Mouse (Mus musculus) liver, adult 2 months (tissue): ENCODE data around the gene Ddx51. TPM values are rescaled to one million over a fixed set of nuclear protein-coding genes. Genes with fewer than 3 reads are reported as not detected.

ENCODE experiments used
- DNase-seq: peaks from one replicate; pipeline ENCODE4 v3.0.0-alpha.2; 2011; ENCODE audit warnings: low read depth, low spot score; ENCODE audit errors: extremely low read depth
- H3K27ac ChIP-seq: fragments of 200-500 bp; replicated peaks from 2 replicates; pipeline ENCODE4 v1.5.1; 2012; ENCODE audit warnings: low read depth, mild to moderate bottlenecking, control low read depth, inconsistent platforms, low read length; ENCODE audit not compliant: insufficient read depth
- H3K27me3 ChIP-seq: fragments of 200-500 bp; 2 replicates; pipeline ENCODE4 v1.6.1; 2012; ENCODE audit warnings: mild to moderate bottlenecking, moderate library complexity, low read length, inconsistent platforms; ENCODE audit not compliant: control insufficient read depth, insufficient read depth
- H3K36me3 ChIP-seq: fragments of 200-500 bp; 2 replicates; pipeline ENCODE4 v1.6.1; 2012; ENCODE audit warnings: low read length, inconsistent platforms; ENCODE audit not compliant: control insufficient read depth, insufficient read depth
- H3K4me1 ChIP-seq: fragments of 200-500 bp; 2 replicates; pipeline ENCODE4 v1.6.1; 2011; ENCODE audit warnings: low read length; ENCODE audit not compliant: control insufficient read depth, insufficient read depth
- H3K4me3 ChIP-seq: fragments of 200-500 bp; 2 replicates; pipeline ENCODE4 v1.5.1; 2011; ENCODE audit warnings: low read depth, mild to moderate bottlenecking, control low read depth, low read length, moderate library complexity; ENCODE audit not compliant: insufficient read depth
- H3K79me2 ChIP-seq: fragments of 200-500 bp; 2 replicates; pipeline ENCODE4 v1.6.1; 2012; ENCODE audit warnings: inconsistent platforms, mild to moderate bottlenecking, low read length, moderate library complexity; ENCODE audit not compliant: control insufficient read depth, insufficient read depth
- H3K9ac ChIP-seq: fragments of 200-500 bp; 2 replicates; pipeline ENCODE4 v1.6.1; 2012; ENCODE audit warnings: low read depth, mild to moderate bottlenecking, control low read depth, inconsistent platforms, low read length
- CTCF ChIP-seq: fragments of 200-500 bp; IDR thresholded peaks from 2 replicates; pipeline ENCODE4 v1.5.1; 2011; ENCODE audit warnings: low read depth, low read length, control low read depth
- POLR2A ChIP-seq: fragments of 200-500 bp; IDR thresholded peaks from 2 replicates; pipeline ENCODE4 v1.6.1; 2011; ENCODE audit warnings: low read length, control low read depth; ENCODE audit not compliant: insufficient read depth; ENCODE audit errors: extremely low read depth
- WGBS: fragments of 180-500 bp; shearing (Covaris S2); methylation state at CpG from one replicate; pipeline ENCODE4 v1.1.7; 2018; 5-methylcytosine and 5-hydroxymethylcytosine counted together
- polyA plus RNA-seq: library from polyadenylated mRNA; depleted of rRNA; stranded (reverse); fragments of >200 nt; gene quantifications from 2 replicates; pipeline ENCODE4 v1.2.3, GENCODE M21; 2012; rRNA removed
- total RNA-seq: library from RNA; depleted of rRNA; stranded (reverse); fragments of >200 nt; gene quantifications from 2 replicates; pipeline ENCODE4 v1.2.3, GENCODE M21; 2014; rRNA removed

Ddx51 gene
- total RNA-seq: 2.4 TPM in 2 replicates
- polyA plus RNA-seq: 9.2 and 12.2 TPM in 2 replicates

- TF ChIP-seq POLR2A: peak; percentile 58
- TF ChIP-seq CTCF: no peak
- no peaks in the 10 kb centered on the region for H3K27me3 ChIP-seq
- peaks cover 6% of the 10 kb centered on the region for H3K4me1 ChIP-seq
- DNase-seq: peak; percentile 66
- peak within 1 kb of the TSS; percentile 89 for H3K9ac ChIP-seq
- under 1% methylated on average over 91 of the region's 91 CpGs for WGBS
- H3K36me3 ChIP-seq: peaks cover 13% of the 10 kb centered on the region
- peak within 1 kb of the TSS; percentile 89 for H3K4me3 ChIP-seq
- no peak within 1 kb of the TSS; the same call in 1 of the 2 replicates for H3K27ac ChIP-seq
- H3K79me2 ChIP-seq: 0 out of 2 replicates have a peak, but pooled peaks cover 5% of the 10 kb centered on the region
Measured at GRCm38 (mm10) chr5:110652719-110653648, at the start of gene Ddx51, which contains the start of gene Noc4l. Ddx51 (plus strand) TSS chr5:110653451. Noc4l (minus strand) TSS chr5:110653417.

- no peaks in the 10 kb centered on the region for H3K36me3 ChIP-seq
- H3K9ac ChIP-seq: no peak overlapping the region
- peaks cover 6% of the 10 kb centered on the region; the same call in 1 of the 2 replicates for H3K4me1 ChIP-seq
- no peak overlapping the region for H3K4me3 ChIP-seq
- WGBS: 90% methylated on average over 2 of the region's 2 CpGs
- no peaks in the 10 kb centered on the region for H3K27me3 ChIP-seq
- no peak for DNase-seq
- no peak for TF ChIP-seq CTCF
- no peak for TF ChIP-seq POLR2A
- H3K27ac ChIP-seq: no peak overlapping the region
- H3K79me2 ChIP-seq: no peaks in the 10 kb centered on the region
Measured at GRCm38 (mm10) chr5:110604311-110604710, 48.9 kb upstream of the Ddx51 start.

DNA sequence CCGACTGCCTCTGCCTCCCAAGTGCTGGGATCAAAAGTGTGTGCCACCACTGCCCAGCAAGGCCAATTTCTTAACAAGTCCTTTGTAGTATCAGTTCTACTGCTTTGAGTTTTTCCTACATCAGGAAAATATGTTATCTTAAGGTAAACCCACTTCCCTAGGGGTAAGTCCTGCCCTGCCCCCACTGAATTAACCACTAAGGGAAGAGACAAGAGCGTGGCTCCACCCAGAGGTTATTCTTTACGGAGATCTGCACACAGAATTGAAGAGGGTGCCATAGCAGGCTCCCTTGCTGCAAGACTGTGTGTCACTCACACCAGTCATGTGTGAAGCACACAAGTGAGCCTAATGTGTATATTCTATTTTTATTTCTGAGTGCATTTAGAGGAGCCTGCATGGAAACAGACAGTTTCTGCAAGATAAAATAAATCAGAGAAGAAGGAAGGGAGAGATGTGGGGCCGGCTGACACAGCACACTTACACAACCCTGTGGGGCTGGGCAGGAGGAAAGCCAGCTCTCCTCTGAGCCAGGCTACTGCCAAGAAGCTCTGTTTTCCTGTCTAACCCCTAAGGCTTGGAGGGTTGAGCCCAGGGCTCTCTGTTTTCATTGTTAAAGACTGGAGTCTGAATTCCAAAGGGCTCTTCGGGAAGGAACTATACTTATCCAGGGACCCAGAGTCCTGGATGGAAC, 47.6 kb upstream of the Ddx51 start:
- H3K4me3 ChIP-seq: no peak overlapping the region
- H3K27ac ChIP-seq: no peak overlapping the region
- no peak for DNase-seq
- no peaks in the 10 kb centered on the region for H3K36me3 ChIP-seq
- TF ChIP-seq CTCF: no peak
- no peak for TF ChIP-seq POLR2A
- H3K27me3 ChIP-seq: no peaks in the 10 kb centered on the region
- 73% methylated on average over 5 of the region's 5 CpGs for WGBS
- no peak overlapping the region for H3K9ac ChIP-seq
- peaks cover 6% of the 10 kb centered on the region; the same call in 1 of the 2 replicates for H3K4me1 ChIP-seq
- H3K79me2 ChIP-seq: no peaks in the 10 kb centered on the region

- Histone ChIP-seq H3K4me3 (no peak overlapping the region), H3K36me3 (no peaks in the 10 kb centered on the region), H3K27me3 (no peaks in the 10 kb centered on the region), H3K79me2 (no peaks in the 10 kb centered on the region), H3K9ac (no peak overlapping the region), H3K4me1 (peaks cover 4% of the 10 kb centered on the region; the same call in 1 of the 2 replicates), H3K27ac (no peak overlapping the region)
- WGBS: 46% methylated on average over 3 of the region's 3 CpGs
- peak; percentile 56 for DNase-seq
- TF ChIP-seq CTCF (no peak), POLR2A (no peak)
Measured at GRCm38 (mm10) chr5:110607767-110608166, 45.5 kb upstream of the Ddx51 start.

DNA sequence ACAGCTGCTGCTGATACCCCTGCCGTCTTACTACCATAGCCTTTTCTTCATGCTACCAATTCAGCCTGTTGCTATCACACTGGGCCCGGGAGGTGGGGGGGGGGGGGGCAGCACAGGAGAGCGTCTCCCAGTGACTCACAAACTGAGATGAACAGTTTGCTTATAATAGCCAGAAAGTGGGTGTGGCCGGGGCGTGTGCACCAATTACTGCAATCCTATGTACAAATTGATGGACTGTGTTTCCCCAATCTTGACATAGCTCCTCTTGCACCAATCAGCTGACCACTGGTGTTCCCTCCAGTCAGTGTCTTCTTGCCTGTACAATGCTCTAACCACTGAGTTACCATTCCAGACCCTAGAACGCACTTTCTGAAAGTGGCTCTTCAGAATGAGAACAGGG, 44.9 kb upstream of the Ddx51 start:
- DNase-seq: no peak
- Histone ChIP-seq H3K4me1 (0 out of 2 replicates have a peak, but pooled peaks cover under 1% of the 10 kb centered on the region), H3K9ac (no peak overlapping the region), H3K36me3 (no peaks in the 10 kb centered on the region), H3K27ac (no peak overlapping the region), H3K27me3 (no peaks in the 10 kb centered on the region), H3K4me3 (no peak overlapping the region), H3K79me2 (no peaks in the 10 kb centered on the region)
- no peak for TF ChIP-seq CTCF
- WGBS: 81% methylated on average over 6 of the region's 6 CpGs
